Mouse (Mus musculus) testis, adult 2 months (tissue): ENCODE measurements around the gene Dlg2.

Source experiments
- CTCF ChIP-seq: fragments of 200-500 bp; IDR thresholded peaks from 2 replicates; pipeline ENCODE4 v1.5.1; 2012; ENCODE audit warnings: low read depth, mild to moderate bottlenecking, inconsistent platforms, low read length, moderate library complexity; ENCODE audit not compliant: control insufficient read depth, insufficient read depth, insufficient replicate concordance
- POLR2A ChIP-seq: fragments of 200-500 bp; IDR thresholded peaks from 2 replicates; pipeline ENCODE4 v1.6.1; 2012; ENCODE audit warnings: low read depth, mild to moderate bottlenecking, inconsistent platforms, low read length, moderate library complexity; ENCODE audit not compliant: control insufficient read depth

GRCm38 (mm10) chr7:91440326-91440725 is 963.9 kb downstream of the Dlg2 start:
- TF ChIP-seq POLR2A (no peak), CTCF (no peak)
